Mouse (Mus musculus): Measurements from ENCODE around the gene Bad.

Bad gene

GRCm38 (mm10) chr19:6968491-6969271 lies 27.0 kb downstream of the Bad start:
- no peak for DNase-seq (ENCODE audit: low spot score in 2 of 2)

GRCm38 (mm10) chr19:6969291-6969664 lies 27.6 kb downstream of the Bad start:
- DNase-seq (ENCODE audit: low spot score in 2 of 2), result no peak

GRCm38 (mm10) chr19:6969665-6970381 lies 28.2 kb downstream of the Bad start:
- peak; percentile 63 to 67 for DNase-seq (ENCODE audit: low spot score in 2 of 2)

- no peak for DNase-seq (ENCODE audit: low spot score in 2 of 2)
These were observed 28.9 kb downstream of the Bad start for GRCm38 (mm10) chr19:6970460-6971085.

- no peak for DNase-seq (ENCODE audit: low spot score in 2 of 2)
These were observed 30.0 kb downstream of the Bad start for GRCm38 (mm10) chr19:6971644-6972043.

- DNase-seq (ENCODE audit: low spot score in 2 of 2), result no peak
These were observed 30.7 kb downstream of the Bad start for GRCm38 (mm10) chr19:6972247-6972917.

- DNase-seq (ENCODE audit: low spot score in 2 of 2), result no peak
These were observed 32.0 kb downstream of the Bad start for GRCm38 (mm10) chr19:6973581-6974190.

GRCm38 (mm10) chr19:6974211-6975205 lies 32.8 kb downstream of the Bad start, which contains the start of gene Ppp1r14b:
Gene Ppp1r14b (plus strand): TSS chr19:6974968.
- peak; percentile 79 to 84 for DNase-seq (ENCODE audit: low spot score in 2 of 2)

- DNase-seq (ENCODE audit: low spot score in 2 of 2), result peak; percentile 62 to 67
These were observed 34.2 kb downstream of the Bad start, which contains the start of gene Plcb3 for GRCm38 (mm10) chr19:6975537-6976521. Gene Plcb3 (minus strand): TSS chr19:6976470.

- DNase-seq (ENCODE audit: low spot score in 2 of 2), result no peak
These were observed 36.3 kb downstream of the Bad start for GRCm38 (mm10) chr19:6977759-6978638.

GRCm38 (mm10) chr19:6978639-6978974 lies 36.9 kb downstream of the Bad start:
- DNase-seq (ENCODE audit: low spot score in 2 of 2), result no peak

- DNase-seq (ENCODE audit: low spot score in 2 of 2), result peak in 1 of 2 experiments; percentile 55
These were observed 37.4 kb downstream of the Bad start for GRCm38 (mm10) chr19:6979001-6979479.

- DNase-seq (ENCODE audit: low spot score in 2 of 2), result peak; percentile 99
These were observed 38.1 kb downstream of the Bad start for GRCm38 (mm10) chr19:6979486-6980380.

- peak; percentile 98 to 99 for DNase-seq (ENCODE audit: low spot score in 2 of 2)
These were observed 38.9 kb downstream of the Bad start, which contains the start of gene Fkbp2 for GRCm38 (mm10) chr19:6980381-6981093. Gene Fkbp2 (minus strand): TSS chr19:6980501.

- no peak for DNase-seq (ENCODE audit: low spot score in 2 of 2)
These were observed 39.8 kb downstream of the Bad start for GRCm38 (mm10) chr19:6981465-6981864.

GRCm38 (mm10) chr19:6983621-6984020 lies 42.0 kb downstream of the Bad start:
- DNase-seq (ENCODE audit: low spot score in 2 of 2), result no peak
